Mouse (Mus musculus) inflammation-experienced regulatory T-cells, adult 6 months (primary cell): Measurements from ENCODE around the gene Lrwd1. TPM values are rescaled to one million over a fixed set of nuclear protein-coding genes. Genes with fewer than 3 reads are reported as not detected.
"Not testable (repeated sequence)": the region's sequence is repeated elsewhere in the genome, so short reads cannot be mapped to it uniquely, and the experiment has no call there.

Experiments used
- ATAC-seq: one replicate; pipeline ENCODE4 v1.8.0; 2017
- polyA plus RNA-seq, 3 experiments: library from polyadenylated mRNA; unstranded; fragments of 100-300 nt; shearing (Covaris generic); gene quantifications; one replicate each; pipeline ENCODE4 v1.2.1; 2017

Lrwd1 gene
- polyA plus RNA-seq, 3 experiments from 2014 or later: 37.0 to 37.7 (median 37.2) TPM

- no peak for ATAC-seq
Measured at GRCm38 (mm10) chr5:136147704-136148103, 11.8 kb upstream of the Lrwd1 start.

GRCm38 (mm10) chr5:136146936-136147335, 11.1 kb upstream of the Lrwd1 start:
- peak; percentile 69 for ATAC-seq

- ATAC-seq: no peak
Measured at GRCm38 (mm10) chr5:136144606-136145430, 8.9 kb upstream of the Lrwd1 start.

DNA sequence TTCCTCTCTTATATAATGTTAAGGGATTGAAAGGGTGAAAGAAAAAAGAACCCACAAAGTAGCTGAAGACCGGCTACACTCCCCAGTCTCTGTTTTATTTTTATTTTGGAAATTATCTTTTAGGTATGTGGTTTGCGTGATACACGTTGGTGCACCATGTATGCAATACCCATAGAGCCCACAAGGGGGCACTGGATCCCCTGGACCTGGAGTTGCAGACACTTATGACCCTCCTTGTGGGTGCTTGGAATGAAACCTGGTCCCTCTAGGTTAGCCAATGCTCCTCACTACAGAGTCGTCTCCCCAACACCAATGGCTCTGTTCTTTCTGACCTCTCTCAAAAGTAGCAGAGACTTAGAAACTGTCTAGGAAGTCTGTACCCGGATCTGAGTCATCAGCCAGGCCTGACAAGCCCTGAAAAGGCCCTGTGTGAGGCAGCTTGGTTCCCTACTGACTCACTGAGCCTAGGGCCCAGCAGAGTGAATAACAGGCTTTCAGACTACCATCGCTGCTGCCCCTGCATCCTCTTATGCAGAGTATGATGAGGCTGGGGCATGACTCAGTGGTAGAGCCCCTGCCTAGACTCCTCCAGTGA, 7.4 kb upstream of the Lrwd1 start:
- ATAC-seq: no peak

DNA sequence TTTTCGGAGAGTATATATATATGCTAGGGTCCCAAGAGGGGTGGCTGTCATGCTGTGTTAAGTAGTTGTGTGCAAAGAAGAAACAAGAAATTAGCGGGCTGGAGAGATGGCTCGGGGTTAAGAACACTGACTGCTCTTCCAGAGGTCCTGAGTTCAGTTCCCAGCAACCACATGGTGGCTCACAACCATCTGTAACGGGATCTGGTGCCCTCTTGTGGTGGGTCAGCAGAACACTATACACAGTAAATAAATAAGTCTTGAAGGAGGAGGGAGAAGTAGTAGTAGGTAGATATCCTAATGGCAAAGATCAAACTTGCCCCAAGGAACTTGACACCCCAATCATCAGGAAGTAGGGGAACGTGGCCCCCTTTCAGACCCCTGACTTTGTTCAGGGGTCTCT, 6.9 kb upstream of the Lrwd1 start:
- no peak for ATAC-seq

DNA sequence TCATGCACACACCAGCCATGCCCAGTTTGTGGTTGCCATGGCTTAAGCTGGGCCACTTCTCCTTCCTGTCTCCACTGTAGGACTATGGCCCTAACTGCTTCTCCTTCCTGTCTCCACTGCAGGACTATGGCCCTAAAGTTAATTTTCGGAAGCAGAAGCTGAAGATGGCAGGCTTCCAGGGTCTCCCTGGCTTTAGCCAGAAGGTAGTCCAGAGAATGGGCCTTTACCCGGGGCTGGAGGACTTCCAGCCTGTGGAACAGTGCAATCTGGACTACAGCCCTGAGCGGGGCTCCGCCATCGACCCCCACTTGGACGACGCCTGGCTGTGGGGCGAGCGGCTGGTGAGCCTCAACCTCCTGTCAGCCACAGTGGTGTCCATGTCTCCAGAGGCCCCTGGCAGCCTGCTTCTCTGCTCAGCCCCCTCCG, 4.2 kb upstream of the Lrwd1 start:
- ATAC-seq: no peak

DNA sequence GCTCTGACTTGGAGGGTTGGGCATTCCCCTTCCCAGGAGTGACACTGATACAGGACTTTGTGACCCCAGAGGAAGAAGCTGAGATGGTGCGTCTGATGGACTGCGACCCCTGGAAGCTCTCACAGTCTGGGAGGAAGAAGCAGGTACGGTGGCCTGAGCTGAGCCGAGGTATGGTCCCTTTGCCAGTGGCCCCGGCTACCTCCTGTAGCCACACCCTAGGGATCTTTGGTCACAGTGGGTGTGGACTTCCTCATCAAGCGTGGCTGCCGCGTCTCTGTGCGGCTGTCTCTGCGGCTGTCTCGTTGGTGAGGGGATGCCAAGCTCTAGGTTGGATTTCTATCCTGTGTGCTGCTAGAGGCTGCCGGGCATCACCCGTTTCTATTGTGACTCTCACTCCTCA, 3.5 kb upstream of the Lrwd1 start:
- no peak for ATAC-seq

DNA sequence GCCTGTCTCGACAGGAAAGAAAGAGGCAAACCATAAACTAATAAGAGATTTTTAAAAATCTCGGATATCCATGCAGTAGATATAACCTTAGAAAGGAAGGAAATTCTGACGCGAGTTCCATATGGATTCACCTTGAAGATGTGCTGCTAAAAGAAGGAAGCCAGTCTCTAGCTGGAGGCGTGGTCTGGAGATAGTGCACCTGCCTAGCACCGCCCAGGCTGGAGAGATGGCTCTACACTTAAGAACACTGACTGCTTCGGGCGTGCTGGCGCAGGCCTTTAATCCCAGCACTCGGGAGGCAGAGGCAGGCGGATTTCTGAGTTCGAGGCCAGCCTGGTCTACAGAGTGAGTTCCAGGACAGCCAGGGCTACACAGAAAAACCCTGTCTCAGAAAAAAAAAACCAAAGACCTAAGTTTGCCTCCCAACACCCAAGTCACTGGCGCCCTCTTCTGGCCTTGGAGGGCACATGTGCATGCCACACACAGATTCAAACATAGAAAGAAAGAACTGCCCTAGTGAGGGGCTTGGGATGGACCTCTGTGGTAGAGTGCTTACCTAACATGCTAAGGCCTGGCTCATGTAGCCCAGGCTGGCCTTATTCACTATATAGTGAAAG, 1.9 kb upstream of the Lrwd1 start:
- no peak for ATAC-seq

- no peak for ATAC-seq
Measured at GRCm38 (mm10) chr5:136136292-136136990, 567 bp upstream of the Lrwd1 start.

GRCm38 (mm10) chr5:136122165-136122564, 13.7 kb downstream of the Lrwd1 start:
- ATAC-seq: no peak

DNA sequence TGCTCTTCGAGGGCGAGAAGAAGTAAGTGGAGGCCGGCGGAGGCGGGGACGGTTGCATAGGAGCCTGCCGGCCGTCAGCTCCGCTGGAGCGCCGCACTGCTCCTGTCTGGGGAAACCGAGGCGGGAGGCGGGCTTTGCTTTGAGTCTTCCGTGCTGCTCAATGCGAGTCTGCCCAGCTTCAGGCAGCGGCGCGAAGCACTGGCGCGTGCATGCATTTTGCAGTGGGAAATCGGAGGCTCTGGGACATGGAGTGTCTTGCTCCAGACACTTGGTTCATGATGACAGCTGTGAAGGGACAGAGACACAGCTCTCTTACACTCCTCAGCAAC, 19.1 kb downstream of the Lrwd1 start:
- peak; percentile 56 for ATAC-seq

DNA sequence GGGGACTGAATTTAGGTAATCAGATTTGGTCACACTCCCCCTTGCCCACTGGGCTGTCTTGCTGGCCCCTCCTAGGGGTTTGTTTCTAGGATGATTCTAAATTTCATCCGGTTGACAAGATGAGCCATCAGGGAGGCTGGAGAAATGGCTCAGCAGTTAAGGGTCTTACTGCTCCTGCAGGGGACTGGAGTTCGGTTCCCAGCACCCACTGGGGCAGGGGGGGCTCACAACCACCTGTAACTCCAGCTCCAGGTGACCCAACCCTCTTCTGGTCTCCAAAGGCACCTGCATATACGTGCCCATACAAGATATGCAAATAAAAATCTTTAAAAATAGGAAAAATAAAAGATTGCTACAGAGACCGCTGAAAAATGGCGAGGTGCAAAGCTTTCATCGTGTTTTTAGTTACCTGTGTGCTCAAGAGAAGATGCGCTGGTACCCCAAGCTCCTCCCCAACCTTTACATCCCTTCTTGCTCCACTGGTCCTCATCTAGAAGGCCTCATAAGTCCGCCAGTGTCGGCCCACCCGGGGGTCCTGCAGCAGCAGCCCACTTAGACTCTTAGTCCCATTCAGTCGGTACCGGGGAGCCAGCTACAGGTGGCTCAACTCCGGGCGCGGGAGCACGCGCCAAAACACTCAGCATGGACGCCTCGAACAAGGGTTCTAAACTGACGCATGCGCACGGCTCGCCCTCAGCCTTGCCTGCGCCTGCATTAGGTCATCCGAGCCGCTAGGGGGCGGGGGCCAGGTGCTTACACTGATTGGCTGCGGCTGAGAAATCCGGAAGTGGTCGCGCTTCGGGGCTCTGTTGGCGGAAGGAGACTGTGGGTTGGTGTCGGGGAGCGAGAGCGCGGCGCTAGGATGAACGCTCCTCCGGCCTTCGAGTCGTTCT, 19.7 kb downstream of the Lrwd1 start, which contains the start of gene Polr2j:
Gene Polr2j, plus strand, starts transcription at position 741 of the 893 bp plus-strand sequence.
- ATAC-seq: peak; percentile 100

- not testable (repeated sequence) for ATAC-seq
Measured at GRCm38 (mm10) chr5:136113546-136113945, 22.3 kb downstream of the Lrwd1 start.

- ATAC-seq: no peak
Measured at GRCm38 (mm10) chr5:136109042-136109441, 26.8 kb downstream of the Lrwd1 start.

- ATAC-seq: no peak
Measured at GRCm38 (mm10) chr5:136108486-136108885, 27.4 kb downstream of the Lrwd1 start.

DNA sequence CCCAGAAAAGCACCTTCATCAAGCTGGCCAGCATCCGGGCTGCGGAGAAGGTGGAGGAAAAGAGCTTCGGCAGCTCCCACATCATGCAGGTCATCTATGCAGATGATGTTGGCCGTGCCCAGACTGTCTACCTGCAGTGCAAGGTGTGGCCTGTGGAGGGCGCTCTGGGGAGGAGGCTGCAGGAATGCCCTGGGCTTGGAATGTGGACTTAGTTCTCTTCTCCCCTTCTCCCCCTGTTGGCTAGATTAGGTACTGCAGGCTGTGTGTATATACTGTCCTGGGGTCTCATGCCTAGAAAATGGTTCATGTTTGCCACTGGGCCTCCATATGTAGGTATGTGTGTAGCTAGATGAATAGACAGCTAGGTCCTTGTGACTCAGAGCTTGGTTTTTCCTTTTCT, 31.4 kb downstream of the Lrwd1 start:
- ATAC-seq: no peak

- ATAC-seq: peak; percentile 92
Measured at GRCm38 (mm10) chr5:136102099-136102820, 33.6 kb downstream of the Lrwd1 start.

- no peak for ATAC-seq
Measured at GRCm38 (mm10) chr5:136098536-136098935, 37.3 kb downstream of the Lrwd1 start.

DNA sequence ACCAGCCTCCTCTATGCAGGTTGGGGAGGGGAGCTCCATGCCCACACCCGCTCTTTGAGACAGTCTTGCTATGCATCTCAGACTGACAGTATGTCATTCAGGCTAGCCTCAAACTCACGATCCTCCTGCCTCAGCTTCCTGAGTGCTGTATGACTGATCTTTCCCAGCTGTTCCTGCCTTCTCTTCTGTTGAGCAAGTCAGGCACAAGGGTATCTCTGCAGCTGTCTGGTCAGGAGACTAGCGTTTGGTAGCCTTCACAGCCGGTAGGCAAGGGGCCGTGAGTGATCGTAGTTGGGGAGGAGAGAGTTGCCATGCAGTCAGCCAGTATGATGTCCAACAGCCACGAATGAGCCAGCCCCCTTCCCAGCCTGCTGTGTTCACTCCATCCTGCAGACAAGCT, 40.8 kb downstream of the Lrwd1 start:
- ATAC-seq: no peak

DNA sequence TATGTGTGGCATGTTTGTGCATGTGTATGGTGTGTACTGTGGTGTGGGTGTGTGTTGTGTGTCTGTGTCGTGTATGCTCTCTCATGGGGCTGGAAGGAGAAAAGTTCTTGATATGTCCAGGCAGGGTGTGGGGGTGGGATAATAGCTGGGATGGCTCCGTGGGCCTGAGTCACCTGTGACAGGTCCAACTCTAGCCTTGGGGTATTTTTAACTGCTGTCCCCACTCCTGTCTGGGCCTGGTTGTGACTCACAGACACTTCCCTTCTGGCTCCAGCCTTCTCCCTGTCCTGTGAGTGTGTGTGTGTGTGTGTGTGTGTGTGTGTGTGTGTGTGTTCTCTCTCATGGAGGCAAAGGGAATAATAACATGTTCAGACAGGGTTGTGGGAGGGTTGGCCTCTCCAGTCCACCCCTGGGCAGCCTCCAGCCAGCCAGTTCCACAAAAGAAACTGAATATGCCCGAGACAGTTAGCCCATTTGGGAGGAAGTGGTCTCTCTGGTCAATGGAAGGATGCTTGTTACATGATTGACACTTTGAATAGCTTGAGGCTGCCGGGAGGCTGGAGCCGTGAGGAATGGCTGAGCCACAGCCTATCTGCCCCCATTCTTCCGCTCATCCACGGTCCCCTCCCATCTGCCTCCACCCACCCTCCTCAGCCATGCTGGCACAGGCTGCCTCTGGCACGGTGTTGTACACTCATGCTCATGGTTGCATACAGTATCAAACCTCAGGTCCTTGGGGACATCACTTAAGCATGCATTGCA, 41.4 kb downstream of the Lrwd1 start:
- no peak for ATAC-seq

- ATAC-seq: no peak
Measured at GRCm38 (mm10) chr5:136091927-136092326, 43.9 kb downstream of the Lrwd1 start.
